Mouse (Mus musculus): ENCODE measurements around the gene Zfp839.

Zfp839 gene

GRCm38 (mm10) chr12:110850010-110850928 lies at the start of gene Zfp839:
TSS of gene Zfp839 (plus strand) at chr12:110850253.
- peak; percentile 68 for DNase-seq (ENCODE audit: low read depth, low spot score)

- no peak for DNase-seq (ENCODE audit: low read depth, low spot score)
Observed at GRCm38 (mm10) chr12:110801876-110802464, 48.1 kb upstream of the Zfp839 start.

- no peak for DNase-seq (ENCODE audit: low read depth, low spot score)
Observed at GRCm38 (mm10) chr12:110802674-110803297, 47.3 kb upstream of the Zfp839 start.

GRCm38 (mm10) chr12:110804261-110804660 lies 45.8 kb upstream of the Zfp839 start:
- no peak for DNase-seq (ENCODE audit: low read depth, low spot score)

GRCm38 (mm10) chr12:110806301-110806970 lies 43.6 kb upstream of the Zfp839 start:
- no peak for DNase-seq (ENCODE audit: low read depth, low spot score)

GRCm38 (mm10) chr12:110808430-110808829 lies 41.6 kb upstream of the Zfp839 start:
- no peak for DNase-seq (ENCODE audit: low read depth, low spot score)

GRCm38 (mm10) chr12:110808848-110809247 lies 41.2 kb upstream of the Zfp839 start:
- DNase-seq (ENCODE audit: low read depth, low spot score): no peak

- DNase-seq (ENCODE audit: low read depth, low spot score): no peak
Observed at GRCm38 (mm10) chr12:110813132-110813531, 36.9 kb upstream of the Zfp839 start.

GRCm38 (mm10) chr12:110813624-110814023 lies 36.4 kb upstream of the Zfp839 start:
- DNase-seq (ENCODE audit: low read depth, low spot score): no peak

- DNase-seq (ENCODE audit: low read depth, low spot score): no peak
Observed at GRCm38 (mm10) chr12:110814924-110815323, 35.1 kb upstream of the Zfp839 start.

- no peak for DNase-seq (ENCODE audit: low read depth, low spot score)
Observed at GRCm38 (mm10) chr12:110816833-110817232, 33.2 kb upstream of the Zfp839 start.

GRCm38 (mm10) chr12:110819367-110819766 lies 30.7 kb upstream of the Zfp839 start:
- DNase-seq (ENCODE audit: low read depth, low spot score): no peak

GRCm38 (mm10) chr12:110821787-110822186 lies 28.3 kb upstream of the Zfp839 start:
- DNase-seq (ENCODE audit: low read depth, low spot score): no peak

GRCm38 (mm10) chr12:110822366-110822765 lies 27.7 kb upstream of the Zfp839 start:
- no peak for DNase-seq (ENCODE audit: low read depth, low spot score)

- DNase-seq (ENCODE audit: low read depth, low spot score): no peak
Observed at GRCm38 (mm10) chr12:110828908-110829307, 21.1 kb upstream of the Zfp839 start.

- no peak for DNase-seq (ENCODE audit: low read depth, low spot score)
Observed at GRCm38 (mm10) chr12:110830293-110831024, 19.6 kb upstream of the Zfp839 start.

- DNase-seq (ENCODE audit: low read depth, low spot score): no peak
Observed at GRCm38 (mm10) chr12:110835182-110835581, 14.9 kb upstream of the Zfp839 start.

- DNase-seq (ENCODE audit: low read depth, low spot score): no peak
Observed at GRCm38 (mm10) chr12:110836729-110837128, 13.3 kb upstream of the Zfp839 start.

- no peak for DNase-seq (ENCODE audit: low read depth, low spot score)
Observed at GRCm38 (mm10) chr12:110837192-110837841, 12.7 kb upstream of the Zfp839 start.

- no peak for DNase-seq (ENCODE audit: low read depth, low spot score)
Observed at GRCm38 (mm10) chr12:110837850-110838249, 12.2 kb upstream of the Zfp839 start.

Data from WW6 (cell line).